Mouse (Mus musculus) thymus, adult 2 months (tissue): Measurements from ENCODE around the gene Styx.

Source experiments
- CTCF ChIP-seq: fragments of 200-500 bp; IDR thresholded peaks from 2 replicates; pipeline ENCODE4 v1.5.1; 2012; ENCODE audit warnings: mild to moderate bottlenecking, control low read depth, low read length, moderate library complexity, borderline replicate concordance; ENCODE audit not compliant: control insufficient read depth, poor library complexity, insufficient read depth; ENCODE audit errors: extremely low read depth
- POLR2A ChIP-seq: fragments of 200-500 bp; IDR thresholded peaks from 2 replicates; pipeline ENCODE4 v1.6.1; 2012; ENCODE audit warnings: mild to moderate bottlenecking, low read length, control low read depth, moderate library complexity; ENCODE audit not compliant: control insufficient read depth, poor library complexity, insufficient read depth; ENCODE audit errors: extremely low read depth

DNA sequence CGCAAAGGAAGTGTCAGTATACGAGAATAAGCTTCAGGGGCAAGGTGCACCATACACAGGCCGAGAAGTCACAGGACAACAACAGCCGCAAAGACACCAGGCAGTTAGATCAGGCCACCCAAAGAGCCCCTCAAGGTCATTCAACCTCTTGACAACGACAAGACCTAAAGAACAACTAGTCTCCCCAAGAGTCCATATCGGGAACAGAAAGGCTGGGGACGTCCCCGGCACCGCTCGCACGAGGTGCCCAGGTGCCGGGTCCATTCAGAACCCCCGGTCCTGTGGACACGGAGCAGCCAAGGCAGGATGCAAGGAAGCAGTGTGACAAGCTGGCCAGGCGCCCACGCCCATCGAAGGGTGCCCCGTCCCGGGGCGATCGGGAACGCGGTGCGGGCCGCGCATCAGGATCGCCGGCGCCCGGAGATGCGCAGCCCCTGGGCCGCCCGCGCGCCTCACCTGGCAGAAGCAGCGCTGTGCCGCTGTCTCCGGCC is 32.9 kb upstream of the Styx start:
- TF ChIP-seq POLR2A (no peak), CTCF (no peak)
